Mouse (Mus musculus): ENCODE measurements at regions not wholly inside any gene's neighbourhood (a gene's known extent, or its start where the extent isn't known, plus 50 kb on each side); places are given as distances from the start of the nearest gene placed in this dataset.

DNA sequence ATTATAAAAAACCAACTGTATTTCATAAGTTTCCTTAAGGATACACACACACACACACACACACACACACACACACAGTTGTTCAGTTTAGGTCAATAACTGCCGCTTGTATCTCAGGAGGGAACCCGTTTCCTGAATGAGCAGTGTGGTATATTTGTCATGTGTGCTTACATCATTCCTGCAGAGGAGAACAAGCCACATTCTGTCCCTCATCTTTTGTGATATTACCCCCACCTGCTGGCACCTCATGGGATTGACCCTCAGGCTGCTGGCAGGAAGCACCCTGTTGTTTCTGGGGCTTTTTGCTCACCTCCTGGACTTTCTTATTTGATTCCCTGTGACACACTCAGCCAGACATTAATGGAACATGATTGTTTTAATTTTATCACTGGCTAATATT lies 66.4 kb upstream of the Htr1a start:
- peak; percentile 4 to 23 for DNase-seq (ENCODE audit: low spot score in 2 of 2)

DNA sequence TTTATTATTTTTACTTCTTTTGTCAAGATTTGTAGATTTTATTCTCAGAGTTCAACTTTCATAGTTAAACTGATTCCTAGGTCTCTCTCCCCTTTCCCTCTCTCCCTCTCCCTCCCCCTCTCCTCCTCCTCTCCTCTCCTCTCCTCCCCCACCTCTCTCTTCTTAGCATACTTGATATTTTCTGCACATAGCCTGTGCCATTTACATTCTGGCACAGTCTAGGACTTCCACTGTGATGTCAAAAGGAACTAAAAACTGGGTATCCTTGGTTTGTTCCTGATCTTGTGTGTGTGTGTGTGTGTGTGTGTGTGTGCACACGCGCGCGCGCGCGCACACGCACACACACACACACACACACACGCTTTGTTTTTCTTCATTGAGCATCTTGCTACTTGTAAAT lies 64.9 kb upstream of the Htr1a start:
- no peak for DNase-seq (ENCODE audit: low spot score in 2 of 2)

DNA sequence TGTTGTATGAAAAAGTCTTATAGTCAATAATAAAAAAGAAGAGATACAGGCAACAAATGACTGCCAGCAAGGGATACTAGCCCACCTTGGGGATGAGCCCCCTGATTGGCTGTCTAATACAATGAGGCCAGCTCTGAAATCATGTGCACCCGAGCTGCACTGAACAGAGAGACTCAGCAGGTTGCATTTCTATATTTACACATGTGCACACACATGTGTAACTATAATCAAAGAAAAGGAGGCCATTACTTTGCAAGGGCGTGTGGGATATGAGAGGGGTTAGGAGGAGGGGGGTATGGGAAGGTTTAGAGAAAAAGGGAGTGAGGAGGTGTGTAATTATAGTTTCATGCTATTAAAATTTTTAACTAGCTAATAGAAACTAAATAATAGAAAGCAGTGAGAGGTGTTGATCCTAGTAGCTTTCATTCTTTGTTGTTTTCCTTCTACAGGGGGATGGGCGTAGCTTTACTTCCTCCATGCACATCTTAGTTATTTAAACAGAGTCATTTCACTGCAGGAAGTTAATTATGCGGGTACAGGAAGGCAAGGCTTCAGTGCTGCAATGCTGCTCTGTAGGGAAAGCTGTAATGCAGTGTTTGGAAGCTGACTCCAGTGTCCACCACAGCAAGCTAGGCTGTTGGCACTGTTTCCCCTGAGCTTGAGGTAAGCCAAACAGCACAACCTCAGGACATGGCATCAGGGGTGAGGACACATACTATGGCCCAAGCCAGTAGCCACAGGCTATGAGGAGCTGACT lies 56.2 kb upstream of the Htr1a start:
- DNase-seq (ENCODE audit: low spot score in 2 of 2), result no peak
